Mouse (Mus musculus) heart, embryonic 13.5 days (tissue): ENCODE data around the gene Slc35b2. TPM values are rescaled to one million over a fixed set of nuclear protein-coding genes. Genes with fewer than 3 reads are reported as not detected.

Experiments
- ATAC-seq: fragments of 200-750 bp; cut with Nextera tagmentation; 2 replicates; pipeline ENCODE4 v1.8.0; 2017; ENCODE audit warnings: moderate TSS enrichment; ENCODE audit not compliant: insufficient number of reproducible peaks, low FRiP score, low TSS enrichment; ENCODE audit errors: extremely low read depth
- H3K27ac ChIP-seq: fragments of 300-500 bp; sonication (generic); replicated peaks from 2 replicates; pipeline ENCODE4 v1.5.1; 2015; ENCODE audit warnings: moderate library complexity, mild to moderate bottlenecking, inconsistent platforms
- H3K27me3 ChIP-seq: fragments of 300-500 bp; sonication (generic); replicated peaks from 2 replicates; pipeline ENCODE4 v1.6.1; 2015; ENCODE audit warnings: mild to moderate bottlenecking, inconsistent platforms
- H3K36me3 ChIP-seq: fragments of 300-500 bp; sonication (generic); 2 replicates; pipeline ENCODE4 v1.6.1; 2015; ENCODE audit warnings: mild to moderate bottlenecking, inconsistent platforms
- H3K4me1 ChIP-seq: fragments of 300-500 bp; sonication (generic); 2 replicates; pipeline ENCODE4 v1.6.1; 2015; ENCODE audit warnings: inconsistent platforms
- H3K4me2 ChIP-seq: fragments of 300-500 bp; sonication (generic); 2 replicates; pipeline ENCODE4 v1.6.1; 2015; ENCODE audit warnings: inconsistent platforms, mild to moderate bottlenecking, moderate library complexity
- H3K4me3 ChIP-seq: fragments of 300-500 bp; sonication (generic); 2 replicates; pipeline ENCODE4 v1.5.1; 2015; ENCODE audit warnings: moderate library complexity, mild to moderate bottlenecking, inconsistent platforms
- H3K9ac ChIP-seq: fragments of 300-500 bp; sonication (generic); 2 replicates; pipeline ENCODE4 v1.6.1; 2015; ENCODE audit warnings: inconsistent platforms, mild to moderate bottlenecking, moderate library complexity
- H3K9me3 ChIP-seq: fragments of 300-500 bp; sonication (generic); 2 replicates; pipeline ENCODE4 v1.6.1; 2016; ENCODE audit warnings: inconsistent platforms
- WGBS: fragments of 180-500 bp; shearing (Covaris S2); methylation state at CpG from one replicate; pipeline ENCODE4 v1.1.7; 2015; ENCODE audit warnings: mixed read lengths; 5-methylcytosine and 5-hydroxymethylcytosine counted together
- polyA plus RNA-seq: library from polyadenylated mRNA; unstranded; fragments of >200 nt; fragmentation: Nextera tagmentation; extraction: Ambion mirVana; gene quantifications from 2 replicates; pipeline ENCODE4 v1.2.1, GENCODE M21; 2015

The Slc35b2 gene
- polyA plus RNA-seq, 1 experiment from 2014 or later, result 91.8 TPM

DNA sequence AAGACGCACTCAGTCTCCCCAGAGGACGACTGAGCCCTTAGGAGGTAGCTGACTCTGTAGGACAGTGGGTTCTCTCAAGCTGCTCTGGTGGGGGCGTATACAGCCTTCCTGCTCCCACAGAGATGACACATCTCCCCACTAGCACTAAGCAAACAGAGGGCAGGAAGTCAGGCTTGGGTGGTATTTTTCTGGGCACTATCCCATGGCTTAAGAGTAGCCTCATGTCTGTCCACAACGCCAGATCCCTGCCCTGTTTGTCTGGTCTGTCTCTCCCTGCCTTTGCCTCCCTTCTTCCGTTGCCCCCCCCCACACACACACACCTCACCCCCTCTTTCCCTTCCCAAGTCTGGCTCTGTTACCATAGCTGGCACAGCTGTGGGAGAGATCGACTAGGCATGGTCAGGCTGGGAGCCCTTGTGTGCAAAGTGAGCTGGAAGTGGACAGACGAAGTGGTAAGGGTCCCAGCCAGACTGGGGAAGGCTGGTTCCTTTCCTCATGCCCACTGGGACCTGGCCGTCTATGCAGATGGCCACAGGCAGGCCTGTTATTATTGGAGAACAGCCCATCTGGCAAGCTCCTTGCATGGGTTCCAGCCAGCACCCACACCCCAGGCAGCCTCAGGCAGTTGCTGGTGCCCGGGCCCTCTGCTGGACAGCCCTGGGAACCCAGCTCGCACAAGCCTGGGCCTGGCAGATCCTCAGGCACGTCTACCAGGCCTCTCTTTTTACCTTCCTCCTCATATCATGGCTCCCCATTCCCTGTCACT, 33.1 kb downstream of the Slc35b2 start:
- no peaks in the 10 kb centered on the region for H3K9me3 ChIP-seq
- peak overlapping the region; percentile 87; the same call in 1 of the 2 replicates for H3K9ac ChIP-seq
- no peak for ATAC-seq
- WGBS, result 32% methylated on average over 11 of the region's 11 CpGs
- H3K4me1 ChIP-seq, result peaks cover 82% of the 10 kb centered on the region
- H3K36me3 ChIP-seq, result no peaks in the 10 kb centered on the region
- H3K27ac ChIP-seq, result peak overlapping the region; percentile 74
- no peak overlapping the region for H3K4me3 ChIP-seq
- peaks cover 20% of the 10 kb centered on the region for H3K27me3 ChIP-seq
- H3K4me2 ChIP-seq, result peak overlapping the region; percentile 9; the same call in 1 of the 2 replicates

GRCm38 (mm10) chr17:45597787-45598186, 34.1 kb downstream of the Slc35b2 start:
- no peak overlapping the region for H3K9ac ChIP-seq
- no peak overlapping the region for H3K4me3 ChIP-seq
- H3K4me1 ChIP-seq, result peaks cover 78% of the 10 kb centered on the region
- ATAC-seq, result no peak
- 46% methylated on average over 3 of the region's 3 CpGs for WGBS
- peaks cover 26% of the 10 kb centered on the region for H3K27me3 ChIP-seq
- no peaks in the 10 kb centered on the region for H3K9me3 ChIP-seq
- no peaks in the 10 kb centered on the region for H3K36me3 ChIP-seq
- no peak overlapping the region for H3K4me2 ChIP-seq
- no peak overlapping the region for H3K27ac ChIP-seq

DNA sequence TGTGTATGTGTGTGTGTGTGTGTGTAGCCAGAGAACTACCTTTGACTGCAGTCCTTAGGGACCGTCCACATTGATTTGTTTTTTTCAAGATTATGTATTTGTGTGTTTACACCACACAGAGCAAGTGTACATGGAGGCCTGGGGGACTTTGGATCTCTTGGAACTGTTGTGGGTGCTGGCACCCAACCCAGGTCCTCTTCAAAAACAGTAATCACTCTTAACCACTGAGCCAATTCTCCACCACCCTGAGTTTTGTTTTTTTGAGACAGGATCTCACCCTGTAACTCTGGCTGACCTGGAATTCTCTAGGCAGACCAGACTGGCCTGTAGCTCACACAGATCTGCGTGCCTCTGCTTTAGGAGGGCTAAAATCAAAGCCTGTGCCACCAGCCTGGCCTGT, 34.7 kb downstream of the Slc35b2 start:
- Histone ChIP-seq H3K9me3 (no peaks in the 10 kb centered on the region), H3K27me3 (peaks cover 26% of the 10 kb centered on the region), H3K4me1 (peaks cover 73% of the 10 kb centered on the region)

DNA sequence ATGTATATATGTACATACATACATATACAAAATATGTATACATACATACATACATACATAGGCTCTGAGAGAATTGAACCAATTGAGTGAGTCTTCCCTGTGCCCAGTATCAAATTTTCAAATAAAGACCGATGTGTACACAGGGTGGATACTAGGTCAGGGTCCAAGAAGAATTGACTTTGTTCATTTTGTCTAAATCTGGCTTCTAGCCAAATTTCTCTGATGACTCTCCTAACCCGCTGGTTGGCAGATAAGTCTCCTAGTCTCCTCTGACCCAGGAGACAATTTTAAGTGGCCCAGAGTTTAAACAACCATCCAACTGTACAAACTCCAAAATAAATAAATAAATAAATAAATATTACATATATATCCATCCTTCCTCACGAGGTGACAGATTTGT, 35.2 kb downstream of the Slc35b2 start:
- ATAC-seq, result no peak
- Histone ChIP-seq H3K27ac (no peak overlapping the region), H3K4me1 (peaks cover 67% of the 10 kb centered on the region), H3K4me2 (peak overlapping the region; percentile 80), H3K27me3 (peaks cover 26% of the 10 kb centered on the region), H3K4me3 (peak overlapping the region; percentile 54), H3K9ac (peak overlapping the region; percentile 81; the same call in 1 of the 2 replicates), H3K9me3 (no peaks in the 10 kb centered on the region), H3K36me3 (no peaks in the 10 kb centered on the region)
- 47% methylated on average over 3 of the region's 3 CpGs for WGBS

More for the DNA sequence above, 34.7 kb downstream of the Slc35b2 start:
- Histone ChIP-seq H3K36me3 (no peaks in the 10 kb centered on the region), H3K4me3 (no peak overlapping the region), H3K27ac (no peak overlapping the region), H3K9ac (no peak overlapping the region), H3K4me2 (no peak overlapping the region)
- WGBS, result 89% methylated on average over 2 of the region's 2 CpGs
- no peak for ATAC-seq

DNA sequence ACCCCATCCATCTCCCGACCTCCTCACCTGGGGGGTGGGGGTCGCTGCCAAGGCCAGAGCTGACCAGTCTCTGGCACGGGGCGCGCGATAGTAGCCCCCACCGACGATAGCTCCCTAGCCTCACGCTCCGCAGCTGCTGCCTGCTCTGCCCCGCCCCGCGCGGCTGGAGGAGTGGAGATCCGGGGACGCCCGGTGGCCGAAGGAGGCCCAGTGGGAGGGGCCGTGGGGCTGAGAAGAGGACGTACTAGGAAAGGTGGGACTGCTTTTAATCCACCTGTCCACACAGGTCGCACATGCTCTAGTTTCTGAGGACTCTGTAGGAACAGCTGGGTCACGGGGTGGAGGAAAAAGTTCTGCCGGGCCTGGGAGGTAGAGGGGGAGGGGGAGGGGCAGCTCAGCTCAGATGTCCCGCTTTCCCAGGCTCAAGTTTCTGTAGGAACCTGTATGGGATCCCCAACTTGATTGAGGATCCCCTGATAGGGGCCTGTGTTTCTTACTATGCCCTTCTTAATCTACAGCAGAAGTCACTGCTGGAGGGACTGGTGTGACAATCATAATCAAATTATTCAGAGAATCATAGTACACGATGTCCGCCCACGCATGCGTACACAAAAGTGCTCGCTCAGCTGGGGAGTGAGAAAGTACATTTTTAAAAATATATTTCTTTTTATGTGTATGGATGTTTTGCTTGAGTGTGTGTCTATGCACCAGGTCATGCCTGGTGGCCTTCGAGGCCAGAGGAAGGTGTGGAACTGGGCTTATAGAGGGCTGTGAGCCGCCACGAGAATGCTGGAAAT, 36.0 kb downstream of the Slc35b2 start, which contains the start of gene Slc29a1:
Gene Slc29a1, minus strand, starts transcription at position 161 of the 797 bp plus-strand sequence.
- Histone ChIP-seq H3K4me3 (peak within 1 kb of the TSS; percentile 54), H3K9me3 (no peaks in the 10 kb centered on the region), H3K9ac (peak within 1 kb of the TSS; percentile 81), H3K27ac (no peak within 1 kb of the TSS), H3K36me3 (no peaks in the 10 kb centered on the region), H3K4me2 (peak within 1 kb of the TSS; percentile 80), H3K4me1 (peaks cover 60% of the 10 kb centered on the region), H3K27me3 (peaks cover 20% of the 10 kb centered on the region)
- WGBS, result 18% methylated on average over 32 of the region's 32 CpGs
- no peak for ATAC-seq

DNA sequence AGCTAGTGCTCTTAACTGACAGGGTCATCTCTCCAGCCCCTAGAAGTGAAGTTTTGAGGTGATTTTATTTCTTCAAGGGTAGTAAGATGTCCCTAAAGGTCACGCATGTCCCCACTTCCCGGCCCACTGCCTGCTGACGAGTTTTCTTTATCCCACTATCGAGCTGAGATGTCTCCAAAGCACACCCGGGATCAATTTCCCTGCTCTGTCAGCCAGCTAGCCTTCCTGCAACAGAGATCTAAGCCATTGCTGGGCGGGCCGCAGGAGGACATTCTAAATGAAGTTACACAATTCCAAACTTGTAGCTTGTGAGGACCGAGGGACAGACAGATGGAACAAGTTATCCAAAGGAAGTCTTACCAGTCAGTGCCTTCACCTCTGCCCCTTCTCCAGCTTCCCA, 36.6 kb downstream of the Slc35b2 start:
- Histone ChIP-seq H3K4me2 (no peak overlapping the region), H3K4me1 (peaks cover 54% of the 10 kb centered on the region)
- 61% methylated on average over 8 of the region's 8 CpGs for WGBS

GRCm38 (mm10) chr17:45601325-45601724, 37.7 kb downstream of the Slc35b2 start:
- H3K9me3 ChIP-seq, result no peaks in the 10 kb centered on the region
- peaks cover 45% of the 10 kb centered on the region for H3K4me1 ChIP-seq
- H3K4me2 ChIP-seq, result peak overlapping the region; percentile 55
- no peak for ATAC-seq
- H3K9ac ChIP-seq, result peak overlapping the region; percentile 67
- 7% methylated on average over 22 of the region's 22 CpGs for WGBS
- H3K4me3 ChIP-seq, result peak overlapping the region; percentile 9; the same call in 1 of the 2 replicates
- H3K27ac ChIP-seq, result no peak overlapping the region; the same call in 1 of the 2 replicates
- H3K36me3 ChIP-seq, result no peaks in the 10 kb centered on the region
- H3K27me3 ChIP-seq, result peaks cover 20% of the 10 kb centered on the region

More for the DNA sequence above, 36.6 kb downstream of the Slc35b2 start:
- Histone ChIP-seq H3K9ac (no peak overlapping the region), H3K27me3 (peaks cover 20% of the 10 kb centered on the region), H3K4me3 (no peak overlapping the region), H3K36me3 (no peaks in the 10 kb centered on the region), H3K27ac (no peak overlapping the region), H3K9me3 (no peaks in the 10 kb centered on the region)
- no peak for ATAC-seq

DNA sequence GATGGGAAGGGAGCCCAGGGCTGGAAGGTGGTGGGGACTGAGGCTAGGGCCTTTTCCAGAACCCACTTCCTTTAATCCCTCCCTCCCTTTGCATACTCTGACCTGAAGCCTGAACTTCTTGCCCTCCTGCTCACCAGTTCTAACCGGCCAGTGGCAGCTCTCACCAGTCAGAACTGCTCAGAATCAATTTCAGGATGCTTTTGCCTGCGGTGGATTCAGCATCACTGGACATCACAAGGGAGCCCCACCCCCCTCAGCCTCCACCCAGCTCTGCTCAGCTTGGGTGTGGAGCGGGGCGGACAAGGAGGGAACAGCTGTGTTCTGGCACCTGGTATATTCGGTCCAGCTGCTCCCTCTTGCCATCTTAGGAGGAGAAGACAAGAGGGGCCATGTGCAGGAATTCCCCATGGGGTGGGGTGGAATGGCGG, 38.2 kb downstream of the Slc35b2 start, which contains the start of gene Mymx:
Gene Mymx, minus strand, starts transcription at position 226 of the 428 bp plus-strand sequence.
- H3K27ac ChIP-seq, result no peak within 1 kb of the TSS; the same call in 1 of the 2 replicates

GRCm38 (mm10) chr17:45602984-45603383, 39.3 kb downstream of the Slc35b2 start:
- ATAC-seq, result no peak
- Histone ChIP-seq H3K4me3 (no peak overlapping the region), H3K36me3 (no peaks in the 10 kb centered on the region), H3K4me1 (peaks cover 35% of the 10 kb centered on the region), H3K9me3 (no peaks in the 10 kb centered on the region), H3K27me3 (peaks cover 20% of the 10 kb centered on the region), H3K27ac (no peak overlapping the region), H3K4me2 (no peak overlapping the region), H3K9ac (no peak overlapping the region)
- 87% methylated on average over 3 of the region's 3 CpGs for WGBS

More for the DNA sequence above, 38.2 kb downstream of the Slc35b2 start, which contains the start of gene Mymx:
- Histone ChIP-seq H3K27me3 (peaks cover 20% of the 10 kb centered on the region), H3K4me3 (peak within 1 kb of the TSS; percentile 9; the same call in 1 of the 2 replicates), H3K9ac (peak within 1 kb of the TSS; percentile 67), H3K9me3 (no peaks in the 10 kb centered on the region), H3K4me1 (peaks cover 39% of the 10 kb centered on the region), H3K4me2 (peak within 1 kb of the TSS; percentile 55), H3K36me3 (no peaks in the 10 kb centered on the region)
- WGBS, result 40% methylated on average over 6 of the region's 6 CpGs
- ATAC-seq, result no peak

- peaks cover 2% of the 10 kb centered on the region; the same call in 1 of the 2 replicates for H3K27me3 ChIP-seq
- H3K9me3 ChIP-seq, result no peaks in the 10 kb centered on the region
- no peaks in the 10 kb centered on the region for H3K36me3 ChIP-seq
- peaks cover 17% of the 10 kb centered on the region for H3K4me1 ChIP-seq
- H3K9ac ChIP-seq, result no peak overlapping the region
- no peak overlapping the region for H3K4me2 ChIP-seq
- ATAC-seq, result no peak
- no peak overlapping the region for H3K27ac ChIP-seq
- no peak overlapping the region for H3K4me3 ChIP-seq
- 77% methylated on average over 15 of the region's 15 CpGs for WGBS
Measured at GRCm38 (mm10) chr17:45606992-45607879, 43.6 kb downstream of the Slc35b2 start.
